Mouse (Mus musculus) neural tube, embryonic 11.5 days (tissue): ENCODE results near the gene Tead1. TPM values are rescaled to one million over a fixed set of nuclear protein-coding genes. Genes with fewer than 3 reads are reported as not detected.

Experiments
- ATAC-seq: fragments of 200-750 bp; cut with Nextera tagmentation; 2 replicates; pipeline ENCODE4 v1.8.0; 2017; ENCODE audit warnings: moderate number of reproducible peaks, mild to moderate bottlenecking, moderate TSS enrichment, moderate library complexity; ENCODE audit not compliant: insufficient read depth, low FRiP score, low TSS enrichment
- DNase-seq: peaks from one replicate; pipeline ENCODE4 v3.0.0-alpha.2; 2015; ENCODE audit warnings: low spot score
- H3K27ac ChIP-seq: fragments of 300-500 bp; sonication (generic); 2 replicates; pipeline ENCODE4 v1.5.1; 2014; ENCODE audit warnings: low read depth, mild to moderate bottlenecking, low read length
- H3K27me3 ChIP-seq: fragments of 300-500 bp; sonication (generic); 2 replicates; pipeline ENCODE4 v1.6.1; 2014; ENCODE audit warnings: mild to moderate bottlenecking, low read length, mixed read lengths; ENCODE audit not compliant: control insufficient read depth, insufficient read depth
- H3K36me3 ChIP-seq: fragments of 300-500 bp; sonication (generic); 2 replicates; pipeline ENCODE4 v1.6.1; 2014; ENCODE audit warnings: mild to moderate bottlenecking, low read length, moderate library complexity, mixed read lengths; ENCODE audit not compliant: control insufficient read depth, insufficient read depth
- H3K4me1 ChIP-seq: fragments of 300-500 bp; sonication (generic); 2 replicates; pipeline ENCODE4 v1.6.1; 2014; ENCODE audit warnings: low read length, mixed read lengths; ENCODE audit not compliant: control insufficient read depth, insufficient read depth
- H3K4me2 ChIP-seq: fragments of 300-500 bp; sonication (generic); 2 replicates; pipeline ENCODE4 v1.6.1; 2014; ENCODE audit warnings: low read depth, mild to moderate bottlenecking, moderate library complexity
- H3K4me3 ChIP-seq: fragments of 300-500 bp; sonication (generic); 2 replicates; pipeline ENCODE4 v1.5.1; 2014; ENCODE audit warnings: low read depth, low read length
- H3K9ac ChIP-seq: fragments of 300-500 bp; sonication (generic); 2 replicates; pipeline ENCODE4 v1.6.1; 2014; ENCODE audit warnings: mild to moderate bottlenecking, low read length
- H3K9me3 ChIP-seq: fragments of 300-500 bp; sonication (generic); 2 replicates; pipeline ENCODE4 v1.6.1; 2016; ENCODE audit warnings: low read length; ENCODE audit not compliant: control insufficient read depth
- WGBS: fragments of 180-500 bp; shearing (Covaris S2); extraction: QIAGEN DNeasy Blood & Tissue Kit; methylation state at CpG from one replicate; pipeline ENCODE4 v1.1.7; 2014; 5-methylcytosine and 5-hydroxymethylcytosine counted together
- polyA plus RNA-seq: library from polyadenylated mRNA; unstranded; fragments of >200 nt; fragmentation: Nextera tagmentation; extraction: Ambion mirVana; gene quantifications from 2 replicates; pipeline ENCODE4 v1.2.1, GENCODE M21; 2014

The Tead1 gene
- polyA plus RNA-seq, 1 experiment from 2014 or later = 13.2 TPM

GRCm38 (mm10) chr7:112716701-112717100 is 37.6 kb downstream of the Tead1 start:
- DNase-seq (no peak), ATAC-seq (no peak)
- WGBS = 89% methylated on average over 6 of the region's 6 CpGs
- Histone ChIP-seq H3K36me3 (no peaks in the 10 kb centered on the region), H3K27me3 (no peaks in the 10 kb centered on the region), H3K4me1 (peaks cover 29% of the 10 kb centered on the region), H3K9me3 (no peaks in the 10 kb centered on the region), H3K27ac (no peak overlapping the region), H3K4me3 (no peak overlapping the region), H3K9ac (no peak overlapping the region), H3K4me2 (no peak overlapping the region)

GRCm38 (mm10) chr7:112717676-112718075 is 38.6 kb downstream of the Tead1 start:
- H3K27ac ChIP-seq = no peak overlapping the region
- ATAC-seq (no peak), DNase-seq (no peak)
- H3K4me3 ChIP-seq = no peak overlapping the region
- H3K27me3 ChIP-seq = no peaks in the 10 kb centered on the region
- WGBS = 26% methylated on average over 2 of the region's 2 CpGs
- no peaks in the 10 kb centered on the region for H3K9me3 ChIP-seq
- no peak overlapping the region for H3K4me2 ChIP-seq
- H3K4me1 ChIP-seq = peaks cover 29% of the 10 kb centered on the region
- H3K36me3 ChIP-seq = no peaks in the 10 kb centered on the region
- H3K9ac ChIP-seq = no peak overlapping the region

- WGBS = 13% methylated on average over 11 of the region's 11 CpGs
- H3K4me2 ChIP-seq = no peak overlapping the region
These were observed 40.5 kb downstream of the Tead1 start for GRCm38 (mm10) chr7:112719394-112720142.

GRCm38 (mm10) chr7:112720143-112720988 is 41.2 kb downstream of the Tead1 start:
- Histone ChIP-seq H3K4me1 (peaks cover 24% of the 10 kb centered on the region), H3K4me2 (peak overlapping the region; percentile 25; the same call in 1 of the 2 replicates), H3K36me3 (no peaks in the 10 kb centered on the region; the same call in 1 of the 2 replicates), H3K27me3 (no peaks in the 10 kb centered on the region), H3K4me3 (no peak overlapping the region), H3K9ac (0 out of 2 replicates have a peak overlapping the region, but pooled peaks have one; percentile 5), H3K9me3 (no peaks in the 10 kb centered on the region), H3K27ac (peak overlapping the region; percentile 58; the same call in 1 of the 2 replicates)
- no peak for DNase-seq
- peak; percentile 42; the same call in 1 of the 2 replicates for ATAC-seq
- 12% methylated on average over 23 of the region's 23 CpGs for WGBS

More at GRCm38 (mm10) chr7:112719394-112720142, 40.5 kb downstream of the Tead1 start:
- Histone ChIP-seq H3K9ac (no peak overlapping the region), H3K27me3 (no peaks in the 10 kb centered on the region), H3K27ac (no peak overlapping the region), H3K36me3 (no peaks in the 10 kb centered on the region), H3K9me3 (no peaks in the 10 kb centered on the region), H3K4me1 (peaks cover 24% of the 10 kb centered on the region), H3K4me3 (no peak overlapping the region)
- no peak for DNase-seq
- 0 out of 2 replicates have a peak, but pooled peaks have one; percentile 11 for ATAC-seq

DNA sequence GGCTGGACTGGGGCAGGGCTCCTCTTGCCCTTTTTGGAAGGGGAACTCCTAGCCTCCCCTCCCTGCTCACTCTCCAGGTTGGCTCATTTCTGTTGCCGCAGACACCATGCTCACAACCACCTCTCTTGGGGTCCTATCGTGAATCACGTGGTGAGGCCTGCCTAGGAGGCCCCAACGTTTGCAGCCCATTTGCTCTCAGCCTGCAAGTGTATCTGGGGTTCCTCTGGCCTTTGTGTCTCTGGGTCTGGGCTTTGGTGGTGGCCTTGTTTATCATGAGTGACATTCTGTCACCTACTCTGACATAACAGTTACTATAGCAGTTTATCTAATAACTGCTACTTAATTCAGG is 41.8 kb downstream of the Tead1 start:
- DNase-seq (no peak), ATAC-seq (no peak)
- H3K36me3 ChIP-seq = no peaks in the 10 kb centered on the region; the same call in 1 of the 2 replicates
- peaks cover 24% of the 10 kb centered on the region for H3K4me1 ChIP-seq
- H3K9me3 ChIP-seq = no peaks in the 10 kb centered on the region
- H3K27ac ChIP-seq = no peak overlapping the region
- H3K9ac ChIP-seq = no peak overlapping the region
- WGBS = 26% methylated on average over 4 of the region's 4 CpGs
- no peak overlapping the region for H3K4me3 ChIP-seq
- H3K4me2 ChIP-seq = no peak overlapping the region; the same call in 1 of the 2 replicates
- H3K27me3 ChIP-seq = no peaks in the 10 kb centered on the region

GRCm38 (mm10) chr7:112721859-112722258 is 42.7 kb downstream of the Tead1 start:
- Histone ChIP-seq H3K4me1 (peaks cover 24% of the 10 kb centered on the region), H3K36me3 (no peaks in the 10 kb centered on the region; the same call in 1 of the 2 replicates), H3K4me2 (no peak overlapping the region), H3K4me3 (no peak overlapping the region), H3K27me3 (no peaks in the 10 kb centered on the region), H3K9me3 (no peaks in the 10 kb centered on the region), H3K9ac (no peak overlapping the region), H3K27ac (no peak overlapping the region)
- WGBS = 78% methylated on average over 4 of the region's 4 CpGs
- DNase-seq = no peak
- no peak for ATAC-seq

DNA sequence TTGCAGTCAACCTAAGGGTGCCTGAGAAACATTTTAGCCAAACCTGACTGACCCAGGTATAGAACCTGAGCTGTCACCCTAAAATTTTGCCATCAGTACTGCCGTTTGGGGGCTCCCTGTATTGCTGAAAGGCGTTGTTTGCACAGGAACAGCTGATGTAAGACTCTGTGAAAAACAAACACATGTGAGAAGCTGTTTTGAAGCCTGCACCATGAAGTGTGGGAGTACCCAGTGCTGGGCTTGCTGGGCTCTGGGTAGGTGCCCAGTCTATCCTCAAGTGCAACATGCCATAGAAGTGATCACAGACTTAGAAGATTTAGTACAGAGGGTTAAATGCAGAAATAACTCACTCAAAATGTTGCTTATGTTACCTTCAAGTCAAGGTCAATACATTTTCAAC is 49.3 kb downstream of the Tead1 start:
- no peak overlapping the region for H3K27ac ChIP-seq
- 78% methylated on average over 2 of the region's 2 CpGs for WGBS
- H3K9me3 ChIP-seq = no peaks in the 10 kb centered on the region
- no peaks in the 10 kb centered on the region for H3K27me3 ChIP-seq
- H3K4me1 ChIP-seq = 0 out of 2 replicates have a peak, but pooled peaks cover 6% of the 10 kb centered on the region
- ATAC-seq = no peak
- no peaks in the 10 kb centered on the region; the same call in 1 of the 2 replicates for H3K36me3 ChIP-seq
- DNase-seq = no peak
- no peak overlapping the region for H3K9ac ChIP-seq
- no peak overlapping the region for H3K4me2 ChIP-seq
- no peak overlapping the region for H3K4me3 ChIP-seq

GRCm38 (mm10) chr7:112730209-112730608 is 51.1 kb downstream of the Tead1 start:
- DNase-seq (no peak), ATAC-seq (no peak)
- Histone ChIP-seq H3K9ac (no peak overlapping the region), H3K4me2 (no peak overlapping the region), H3K27ac (no peak overlapping the region), H3K4me3 (no peak overlapping the region), H3K4me1 (0 out of 2 replicates have a peak, but pooled peaks cover 6% of the 10 kb centered on the region), H3K36me3 (no peaks in the 10 kb centered on the region; the same call in 1 of the 2 replicates), H3K9me3 (no peaks in the 10 kb centered on the region), H3K27me3 (no peaks in the 10 kb centered on the region)
- 63% methylated on average over 5 of the region's 5 CpGs for WGBS
